24 mouse cellular contexts compared by ENCODE assay signal in genomic region chr17:26792096-26792495, GRCm38 (mm10). TPM values are rescaled to one million over a fixed set of nuclear protein-coding genes. Genes with fewer than 3 reads are reported as not detected.
DNase-seq lines count a peak whose midpoint lies in the region; ATAC-seq and TF ChIP-seq lines count a peak whose summit lies in the region.
"Had no signal": no experiment of that assay in that cellular context is flagged by ENCODE, and none has a peak within 500 bp of the region (broad histone marks: within the 10 kb centered on the region; RNA-seq: fewer than 3 reads in every experiment).

No protein-coding gene starts in this region.

- no peak overlapping the region for H3K4me2 ChIP-seq in hindbrain, embryonic 16.5 days (ENCODE audit: low read length)
- H3K4me2 ChIP-seq: embryonic facial prominence, embryonic 15.5 days; forebrain, embryonic 12.5 days; limb, embryonic 12.5 days; liver, embryonic 13.5 days; midbrain, embryonic 12.5 days had no signal

- no peaks in the 10 kb centered on the region for H3K27me3 ChIP-seq in hindbrain, embryonic 16.5 days (replicated peaks; ENCODE audit: control insufficient read depth, insufficient read depth, low read length)
- H3K27me3 ChIP-seq: embryonic facial prominence, embryonic 15.5 days; forebrain, embryonic 12.5 days; limb, embryonic 12.5 days; liver, embryonic 13.5 days; midbrain, embryonic 12.5 days had no signal

- H3K36me3 ChIP-seq in hindbrain, embryonic 16.5 days (ENCODE audit: control insufficient read depth, insufficient read depth, low read length), result peaks cover 30% of the 10 kb centered on the region

- H3K4me3 ChIP-seq in left cerebral cortex, adult 2 months, result no peak overlapping the region
- H3K4me3 ChIP-seq in hindbrain, embryonic 16.5 days (ENCODE audit: low read length), result no peak overlapping the region
- H3K4me3 ChIP-seq: embryonic facial prominence, embryonic 15.5 days; forebrain, embryonic 12.5 days; limb, embryonic 12.5 days; liver, embryonic 13.5 days; midbrain, embryonic 12.5 days had no signal

- peak overlapping the region; percentile 42; the same call in 1 of the 2 replicates for H3K27ac ChIP-seq in left cerebral cortex, adult 2 months
- H3K27ac ChIP-seq in hindbrain, embryonic 16.5 days (ENCODE audit: low read depth, low read length), result no peak overlapping the region
- H3K27ac ChIP-seq: embryonic facial prominence, embryonic 15.5 days; forebrain, embryonic 12.5 days; hindbrain, postnatal 0 days; kidney, postnatal 0 days; limb, embryonic 12.5 days; liver, embryonic 13.5 days; midbrain, embryonic 12.5 days had no signal

- no peak overlapping the region for H3K9ac ChIP-seq in hindbrain, embryonic 16.5 days (ENCODE audit: low read depth, low read length)
- H3K9ac ChIP-seq: embryonic facial prominence, embryonic 15.5 days; forebrain, embryonic 12.5 days; limb, embryonic 12.5 days; liver, embryonic 13.5 days; midbrain, embryonic 12.5 days had no signal

- no peaks in the 10 kb centered on the region for H3K4me1 ChIP-seq in hindbrain, embryonic 16.5 days (ENCODE audit: control insufficient read depth, insufficient read depth, low read depth, low read length)
- H3K4me1 ChIP-seq: embryonic facial prominence, embryonic 15.5 days; forebrain, embryonic 12.5 days; limb, embryonic 12.5 days; liver, embryonic 13.5 days; midbrain, embryonic 12.5 days had no signal

- TF ChIP-seq CTCF in left cerebral cortex, adult 2 months (IDR thresholded peaks at IDR 0.05), result no peak

- 91% methylated on average over 15 of the region's 15 CpGs for WGBS in hindbrain, embryonic 16.5 days

- intact Hi-C loops in left cerebral cortex, adult 2 months (cut with DNase I), result no loop called here
- intact Hi-C loops in left cerebral cortex, postnatal 14 days (cut with DNase I), result no loop called here
- intact Hi-C loops in gastrocnemius, postnatal 36 days (cut with DNase I), result no loop called here

- DNase-seq in adrenal gland, postnatal 10 days, result peak; percentile 61
- no peak for DNase-seq in adrenal gland, adult 18-20 months (ENCODE audit: low spot score in 2 of 2)
- no peak for DNase-seq in left cerebral cortex, adult 2 months (ENCODE audit: extremely low spot score in 1 of 2, low spot score in 2 of 2)
- DNase-seq in left cerebral cortex, postnatal 14 days (ENCODE audit: low spot score in 2 of 2), result no peak
- DNase-seq in gastrocnemius, postnatal 36 days, result peak; percentile 50 to 61
- peak; percentile 79 for DNase-seq in skeletal muscle tissue, adult 2 months (ENCODE audit: low read depth, low spot score)
- no peak for DNase-seq in thymus, postnatal 10 days (ENCODE audit: low spot score in 2 of 2)
- DNase-seq: cerebellum, adult 9-11 months; embryo, embryonic 11 days; kidney, adult 11 months; liver, embryonic 13.5 days; thymus, adult 18-20 months had no signal

- no peaks in the 10 kb centered on the region for H3K9me3 ChIP-seq in hindbrain, embryonic 16.5 days (ENCODE audit: control insufficient read depth, low read length)
- H3K9me3 ChIP-seq: embryonic facial prominence, embryonic 15.5 days; forebrain, embryonic 12.5 days; limb, embryonic 12.5 days; liver, embryonic 13.5 days; midbrain, embryonic 12.5 days had no signal

- no peak for ATAC-seq in hindbrain, embryonic 16.5 days
- ATAC-seq: CD4-positive, CD25-positive, alpha-beta regulatory T cell, adult 4 months; hindbrain, postnatal 0 days had no signal

RNA-seq across cellular contexts. Expression of gene Bnip1, which starts 11.2 kb away (rescaled TPM):
- total RNA-seq in adrenal gland, postnatal 10 days (2021), result 10 to 100 TPM; 26.8 to 34.3 TPM
- total RNA-seq in adrenal gland, adult 18-20 months (2021), result 10 to 100 TPM; 20.2 to 23.7 TPM
- total RNA-seq in left cerebral cortex, adult 2 months (2021), result 10 to 100 TPM; 32.6 to 34.6 TPM
- total RNA-seq in left cerebral cortex, postnatal 14 days (2021), result 10 to 100 TPM; 30.4 to 35.1 TPM
- total RNA-seq in gastrocnemius, postnatal 36 days (2021), result 10 to 100 TPM; 19.4 to 26.0 TPM
- polyA plus RNA-seq in hindbrain, embryonic 16.5 days (2015; fragmentation: Nextera tagmentation; extraction: Ambion mirVana), result 57.7 and 63.6 TPM in 2 replicates

RNA-seq across cellular contexts. Expression of gene Nkx2-5, which starts 52.7 kb away (rescaled TPM):
- total RNA-seq in adrenal gland, postnatal 10 days (2021), result not detected
- total RNA-seq in adrenal gland, adult 18-20 months (2021), result not detected
- total RNA-seq in left cerebral cortex, adult 2 months (2021), result not detected
- total RNA-seq in left cerebral cortex, postnatal 14 days (2021), result not detected
- not detected for total RNA-seq in gastrocnemius, postnatal 36 days (2021)
- not detected in 2 replicates for polyA plus RNA-seq in hindbrain, embryonic 16.5 days (2015; fragmentation: Nextera tagmentation; extraction: Ambion mirVana)
- total RNA-seq: adrenal gland, postnatal 36 days; hindbrain, postnatal 0 days; layer of hippocampus, adult 8-10 months; left cerebral cortex, adult 18-20 months; MEL had no signal
- polyA plus RNA-seq: CD4-positive, CD25-positive, alpha-beta regulatory T cell, adult 4 months; forebrain, embryonic 12.5 days; hindbrain, postnatal 0 days; kidney, postnatal 0 days; limb, embryonic 12.5 days; liver, embryonic 13.5 days; midbrain, embryonic 12.5 days had no signal

Comparison
In these comparisons a context has a peak if more than half of its experiments do, and no peak if none do; other contexts are left out.
1. DNase-seq: peak in adrenal gland, postnatal 10 days (single experiment), gastrocnemius, postnatal 36 days (2 of 2) and skeletal muscle tissue, adult 2 months (single experiment); none in adrenal gland, adult 18-20 months (0 of 2), left cerebral cortex, adult 2 months (0 of 2), left cerebral cortex, postnatal 14 days (0 of 2) and thymus, postnatal 10 days (0 of 2).